Mouse (Mus musculus) mammary gland, adult 2 months (tissue): ENCODE data around the gene Odf3. TPM values are rescaled to one million over a fixed set of nuclear protein-coding genes. Genes with fewer than 3 reads are reported as not detected.

Experiments used
- polyA plus RNA-seq: library from polyadenylated mRNA; depleted of rRNA; stranded (reverse); fragments of >200 nt; gene quantifications from 2 replicates; pipeline ENCODE4 v1.2.3, GENCODE M21; 2012; ENCODE audit warnings: low replicate concordance; rRNA removed

The Odf3 gene
- 0.19 and 0.24 TPM in 2 replicates for polyA plus RNA-seq

DNA sequence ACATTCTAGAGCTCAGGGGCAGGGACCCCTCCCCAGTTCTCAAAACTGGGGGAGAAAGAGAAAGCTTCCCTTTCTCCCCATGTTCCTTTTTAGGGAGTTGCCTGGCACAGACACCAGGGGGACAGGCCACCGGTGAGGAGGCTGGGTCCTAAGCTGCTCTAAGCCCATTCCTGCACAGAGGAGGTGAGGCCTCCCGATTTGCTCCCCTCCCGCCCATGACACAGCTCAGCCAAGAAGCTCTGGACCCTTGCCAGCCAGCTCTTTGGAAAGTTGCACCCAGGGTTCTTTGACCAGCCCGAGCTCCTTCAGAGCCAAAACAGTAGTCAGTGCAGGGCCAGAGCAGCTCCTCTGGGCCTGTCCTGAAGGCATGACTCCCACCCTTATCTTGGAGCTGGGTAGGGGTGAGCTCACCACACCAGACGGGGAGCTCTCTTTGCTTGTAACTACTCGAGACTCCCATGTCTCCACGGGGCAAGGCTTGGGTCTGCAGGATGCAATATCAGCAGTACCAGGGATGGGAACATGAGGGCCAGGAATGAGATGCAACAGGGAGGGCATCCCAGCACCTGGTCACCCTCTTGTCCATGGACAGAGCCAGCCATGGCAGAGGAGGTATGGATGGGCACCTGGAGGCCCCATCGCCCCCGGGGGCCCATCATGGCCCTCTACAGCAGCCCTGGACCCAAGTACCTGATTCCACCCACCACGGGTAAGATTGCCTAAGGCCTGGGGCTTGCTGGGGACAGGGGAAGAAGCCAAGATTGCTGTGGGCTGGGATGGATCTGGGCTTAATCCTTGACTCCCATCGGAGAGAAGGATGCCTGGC is at the start of gene Odf3:
Gene Odf3, plus strand, starts transcription at position 51 of the 826 bp plus-strand sequence.

DNA sequence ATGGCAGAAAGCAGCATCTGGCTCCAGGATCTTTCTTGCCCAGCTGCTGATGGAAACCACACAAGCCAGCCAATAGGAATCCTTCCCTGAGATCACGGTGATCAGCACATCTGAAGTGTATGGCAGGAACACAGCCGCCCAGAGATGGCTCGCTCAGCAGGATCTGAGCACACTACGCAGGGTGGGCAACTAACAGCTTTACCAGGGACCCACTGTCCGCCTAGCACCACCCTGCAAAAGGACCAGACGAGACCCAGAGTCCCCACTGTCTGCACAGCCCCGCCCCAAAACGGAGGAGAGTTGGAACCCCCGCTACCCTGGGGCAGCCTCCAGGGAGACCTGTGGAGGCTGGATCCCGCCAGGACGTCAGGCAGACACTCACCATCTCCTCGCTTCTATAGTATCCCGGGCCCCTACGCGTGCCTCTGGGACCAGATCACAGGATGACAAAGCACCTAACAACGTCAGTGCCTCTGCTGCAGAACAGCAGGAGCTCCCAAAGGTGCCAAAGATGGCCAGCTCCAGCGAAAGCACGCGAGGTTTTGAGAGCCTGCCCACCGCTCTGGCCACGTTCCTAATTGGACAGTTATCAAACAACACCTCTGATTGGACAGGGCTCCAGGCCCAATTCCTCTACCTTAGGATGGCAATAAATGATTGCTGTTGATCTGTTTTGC is 25.8 kb upstream of the Odf3 start, which contains the start of gene Zfp941:
Gene Zfp941, minus strand, starts transcription at position 526 of the 677 bp plus-strand sequence.

GRCm38 (mm10) chr7:140834968-140835757 is 12.4 kb upstream of the Odf3 start, which contains the start of gene Urah:
TSS of gene Urah (plus strand) at chr7:140835018.

DNA sequence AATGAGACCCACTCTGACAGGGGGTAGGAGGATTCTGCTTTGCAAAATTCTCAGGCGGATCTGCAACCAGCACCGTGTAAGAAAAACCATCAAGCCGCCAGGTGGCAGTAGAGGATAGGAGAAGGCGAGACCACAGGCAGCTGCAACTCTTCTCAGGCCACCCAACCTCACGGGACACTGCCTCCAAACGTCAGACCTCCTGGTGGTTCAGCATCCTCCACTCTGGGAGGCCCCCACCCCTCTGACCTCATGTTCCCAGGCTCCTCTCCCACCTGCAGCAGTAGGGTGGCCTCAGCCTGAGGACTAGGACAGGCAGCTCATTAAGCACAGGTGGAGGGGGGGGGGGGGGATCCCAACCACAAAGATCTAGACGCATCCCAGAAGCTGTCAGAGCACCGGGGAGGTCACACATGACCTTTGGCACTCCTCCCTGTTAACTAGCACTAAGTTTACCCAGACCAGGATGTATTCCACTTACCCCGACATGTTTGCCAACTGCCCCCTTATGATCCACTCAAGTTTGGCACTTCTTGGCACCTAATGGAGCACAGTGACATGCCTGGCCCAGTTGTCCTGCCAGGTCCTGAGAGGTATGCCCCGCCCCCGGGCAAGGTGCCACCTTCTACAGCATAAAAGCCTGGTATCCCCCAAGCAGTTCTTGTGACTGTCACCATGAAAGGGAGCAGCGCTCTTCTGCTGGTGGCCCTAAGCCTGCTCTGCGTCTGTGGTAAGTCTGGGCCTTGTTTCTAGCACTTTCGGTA is 2.5 kb upstream of the Odf3 start, which contains the start of gene Scgb1c1:
Gene Scgb1c1, plus strand, starts transcription at position 643 of the 761 bp plus-strand sequence.

GRCm38 (mm10) chr7:140855860-140856784 is 8.5 kb downstream of the Odf3 start, which contains the start of gene Gm45785:
TSS of gene Gm45785 (minus strand) at chr7:140856331.

DNA sequence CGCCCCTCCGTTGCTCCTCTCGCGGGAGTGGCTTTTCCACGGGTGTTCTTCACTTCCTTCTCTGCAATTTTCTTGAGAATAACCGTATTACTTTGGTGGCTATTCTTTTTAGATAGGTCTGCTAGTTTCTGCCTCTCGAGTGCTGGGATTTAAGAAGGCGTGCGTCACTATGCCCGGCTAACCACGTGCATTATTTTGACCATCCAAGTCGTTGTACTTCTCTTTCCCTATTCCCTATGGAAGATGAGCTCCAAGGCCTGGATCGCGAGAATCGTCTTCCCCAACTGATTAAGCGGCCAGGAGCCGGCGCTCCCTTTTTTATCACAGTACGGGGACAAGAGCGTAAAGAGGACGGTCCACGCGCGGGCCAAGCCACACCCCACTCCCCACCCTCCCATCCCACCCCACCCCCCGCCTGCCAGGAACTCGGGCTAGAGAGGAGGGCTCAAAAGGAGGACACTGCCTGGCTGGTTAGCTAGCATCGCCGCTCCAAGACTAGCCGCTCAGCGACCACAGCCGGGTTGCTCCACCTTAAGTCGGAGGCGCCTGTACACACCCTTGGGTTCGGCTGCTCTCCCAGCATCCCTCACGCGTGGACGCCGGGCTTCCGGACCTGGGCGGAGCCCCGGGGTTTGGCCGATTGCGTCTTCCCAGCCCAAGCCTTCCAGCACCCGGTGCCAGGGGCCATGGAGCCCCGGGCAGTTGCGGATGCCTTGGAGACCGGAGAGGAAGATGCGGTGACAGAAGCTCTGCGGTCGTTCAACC is 9.4 kb downstream of the Odf3 start, which contains the start of gene Ric8a:
Gene Ric8a, plus strand, starts transcription at position 173 of the 765 bp plus-strand sequence.

GRCm38 (mm10) chr7:140857550-140858505 is 10.2 kb downstream of the Odf3 start, which contains the start of gene Bet1l:
TSS of gene Bet1l (minus strand) at chr7:140857577.

DNA sequence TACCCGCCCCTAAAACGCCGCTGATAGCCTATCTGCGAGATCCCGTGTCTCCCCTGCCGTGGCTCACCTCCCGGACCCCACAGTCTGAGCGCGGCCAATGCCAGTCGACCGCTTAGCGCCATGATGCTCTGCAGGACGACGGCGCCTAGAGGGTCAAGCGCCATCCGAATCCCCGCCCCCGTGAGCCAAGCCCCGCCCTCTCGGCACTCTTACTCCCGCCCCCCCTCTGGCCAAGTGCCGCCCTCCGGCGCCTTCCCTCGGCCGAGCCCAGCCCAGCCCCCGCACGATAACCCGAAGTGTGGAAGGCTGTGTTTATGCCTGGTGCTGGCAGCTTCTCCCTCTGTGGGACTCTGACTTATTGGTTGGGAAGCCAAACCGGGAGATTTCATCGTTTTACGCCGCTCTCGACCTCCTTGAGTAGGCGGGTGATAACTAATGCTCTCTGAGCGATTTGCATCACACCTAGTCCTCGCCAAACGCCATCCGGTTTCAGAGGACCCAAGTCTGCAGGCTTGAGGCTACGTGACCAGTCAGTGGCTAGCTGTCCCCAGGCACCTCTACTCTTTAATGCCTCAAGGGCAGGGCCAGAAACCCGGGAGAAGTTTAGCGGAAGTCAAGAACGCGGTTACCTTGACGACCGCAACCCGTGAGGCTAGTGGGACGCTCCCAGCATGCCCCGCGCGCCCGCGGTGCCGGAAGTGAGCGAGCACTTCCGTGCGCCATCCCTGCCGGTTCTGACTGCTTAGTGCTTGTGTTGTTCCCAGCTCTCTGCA is 34.3 kb downstream of the Odf3 start, which contains the start of the genes Psmd13 and Sirt3:
Gene Psmd13, plus strand, starts transcription at position 273 of the 773 bp plus-strand sequence.
Gene Sirt3, minus strand, starts transcription at position 614 of the 773 bp plus-strand sequence.

DNA sequence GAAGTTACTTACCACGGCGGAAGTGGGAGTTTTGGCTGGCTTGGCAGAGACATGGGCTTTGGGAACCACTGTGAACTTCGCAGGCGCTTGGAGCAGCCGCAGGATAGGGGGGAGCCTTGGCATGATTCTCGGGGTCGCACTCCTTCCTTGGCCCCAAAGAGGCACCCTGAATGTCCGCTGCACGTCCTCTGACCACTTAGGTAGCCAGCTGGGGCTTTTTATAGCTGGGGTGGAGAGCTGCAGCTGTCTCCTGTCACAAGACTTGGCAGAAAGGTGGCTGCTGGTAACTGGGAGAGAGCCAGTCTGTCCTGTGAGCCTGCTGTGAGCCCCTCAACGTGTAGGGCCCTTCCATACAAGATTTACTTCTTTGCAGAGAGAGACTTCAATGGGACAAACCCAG is 52.6 kb downstream of the Odf3 start, which contains the start of gene Cox8b:
Gene Cox8b, minus strand, starts transcription at position 227 of the 400 bp plus-strand sequence.

Other genes starting within 250 kb of the Odf3 start
- gene Olfr46, start 246.5 kb upstream of the Odf3 start, polyA plus RNA-seq = not detected in 2 replicates
- gene Olfr61, start 218.8 kb upstream of the Odf3 start, polyA plus RNA-seq = not detected in 2 replicates
- not detected in 2 replicates for gene Olfr53, start 201.4 kb upstream of the Odf3 start, polyA plus RNA-seq
- gene Olfr539, start 187.9 kb upstream of the Odf3 start, polyA plus RNA-seq = not detected in 2 replicates
- gene Olfr45, start 165.9 kb upstream of the Odf3 start, polyA plus RNA-seq = not detected in 2 replicates
- not detected in 2 replicates for gene Olfr541, start 150.5 kb upstream of the Odf3 start, polyA plus RNA-seq
- 154 and 260 TPM in 2 replicates for gene Cyp2e1, start 84.1 kb upstream of the Odf3 start, polyA plus RNA-seq
- gene Syce1, start 60.0 kb upstream of the Odf3 start, polyA plus RNA-seq = 0.12 and 0.17 TPM in 2 replicates
- gene Zfp941, start 25.6 kb upstream of the Odf3 start, polyA plus RNA-seq = 0.02 and 0.07 TPM in 2 replicates
- 35.9 and 51.0 TPM in 2 replicates for gene Urah, start 12.8 kb upstream of the Odf3 start, polyA plus RNA-seq
- gene Scgb1c1, start 2.3 kb upstream of the Odf3 start, polyA plus RNA-seq = not detected in 2 replicates
- not detected in 2 replicates for gene Gm45785, start 8.5 kb downstream of the Odf3 start, polyA plus RNA-seq
- 125 and 131 TPM in 2 replicates for gene Ric8a, start 9.2 kb downstream of the Odf3 start, polyA plus RNA-seq
- 23.2 and 34.0 TPM in 2 replicates for gene Bet1l, start 9.8 kb downstream of the Odf3 start, polyA plus RNA-seq
- gene Psmd13, start 34.2 kb downstream of the Odf3 start, polyA plus RNA-seq = 48.3 and 59.6 TPM in 2 replicates
- gene Sirt3, start 34.5 kb downstream of the Odf3 start, polyA plus RNA-seq = 29.0 and 45.3 TPM in 2 replicates
- 395 and 928 TPM in 2 replicates for gene Cox8b, start 52.6 kb downstream of the Odf3 start, polyA plus RNA-seq
- 0.30 TPM in 1 of 2 replicates, not detected in the other for gene Nlrp6, start 73.1 kb downstream of the Odf3 start, polyA plus RNA-seq
- gene Pgghg, start 93.6 kb downstream of the Odf3 start, polyA plus RNA-seq = 49.9 and 60.2 TPM in 2 replicates
- gene Ifitm5, start 102.5 kb downstream of the Odf3 start, polyA plus RNA-seq = 2.6 and 4.0 TPM in 2 replicates
- gene Gm45717, start 108.1 kb downstream of the Odf3 start, polyA plus RNA-seq = not detected in 2 replicates
- 1,072 and 1,260 TPM in 2 replicates for gene Ifitm2, start 108.2 kb downstream of the Odf3 start, polyA plus RNA-seq
- 132 and 165 TPM in 2 replicates for gene Ifitm1, start 119.4 kb downstream of the Odf3 start, polyA plus RNA-seq
- 410 and 816 TPM in 2 replicates for gene Ifitm3, start 163.0 kb downstream of the Odf3 start, polyA plus RNA-seq
- gene Ifitm6, start 170.1 kb downstream of the Odf3 start, polyA plus RNA-seq = 10.7 and 37.4 TPM in 2 replicates
- gene Gm17387, start 181.3 kb downstream of the Odf3 start, polyA plus RNA-seq = not detected in 2 replicates
- gene B4galnt4, start 213.3 kb downstream of the Odf3 start, polyA plus RNA-seq = 1.0 and 2.5 TPM in 2 replicates
- 30.8 and 48.9 TPM in 2 replicates for gene Pkp3, start 230.4 kb downstream of the Odf3 start, polyA plus RNA-seq